Mouse (Mus musculus): ENCODE data around the gene Mink1.
"Not testable (repeated sequence)": the region's sequence is repeated elsewhere in the genome, so short reads cannot be mapped to it uniquely, and the experiment has no call there.

Mink1 gene

DNA sequence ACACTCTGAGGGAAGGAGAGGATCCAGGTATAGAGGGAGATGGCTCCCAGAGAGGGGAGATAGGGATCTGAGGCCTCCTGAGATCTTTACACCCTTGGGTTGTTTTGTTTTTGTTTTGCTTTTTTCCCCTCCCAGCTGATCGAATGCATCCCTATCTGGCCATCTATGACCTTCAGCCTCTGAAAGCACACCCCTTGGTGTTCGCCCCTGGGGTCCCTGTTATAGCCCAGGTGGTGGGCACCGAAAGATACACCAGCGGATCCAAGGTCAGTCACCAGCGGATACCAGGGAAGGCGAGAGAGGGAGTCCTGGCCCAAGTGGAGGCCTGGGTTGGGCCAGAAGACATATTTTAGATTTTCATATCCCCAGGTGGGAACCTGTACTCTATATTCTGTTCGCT lies 21.8 kb upstream of the Mink1 start:
- in situ Hi-C loops (cut with MboI; ENCODE audit: low pct_unique_long_range_greater_than_20kb in 1 of 2, low sequenced_read_pairs in 2 of 2, unreplicated experiment in 1 of 2), result no loop called here

DNA sequence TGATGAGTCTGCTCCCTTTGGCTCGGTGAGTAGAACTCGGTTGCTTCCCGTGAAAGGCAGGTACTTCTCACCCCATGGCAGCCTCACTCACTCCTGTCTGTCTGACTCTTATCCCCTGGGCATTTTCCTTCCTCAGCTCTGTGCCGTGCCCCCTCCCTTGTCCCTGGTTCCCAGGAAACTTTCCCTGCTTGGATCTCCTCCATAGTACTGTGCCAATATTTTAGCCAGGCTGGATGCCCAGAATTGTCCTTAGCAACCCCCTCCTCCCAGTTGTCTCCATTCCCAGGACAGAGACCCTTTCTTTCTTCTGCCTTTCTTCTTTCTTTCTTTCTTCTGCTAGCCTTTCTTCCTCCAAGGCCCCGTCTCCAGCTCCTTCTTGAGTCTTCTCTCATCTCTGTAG lies 21.3 kb upstream of the Mink1 start:
- in situ Hi-C loops (cut with MboI; ENCODE audit: low pct_unique_long_range_greater_than_20kb in 1 of 2, low sequenced_read_pairs in 2 of 2, unreplicated experiment in 1 of 2), result no loop called here

DNA sequence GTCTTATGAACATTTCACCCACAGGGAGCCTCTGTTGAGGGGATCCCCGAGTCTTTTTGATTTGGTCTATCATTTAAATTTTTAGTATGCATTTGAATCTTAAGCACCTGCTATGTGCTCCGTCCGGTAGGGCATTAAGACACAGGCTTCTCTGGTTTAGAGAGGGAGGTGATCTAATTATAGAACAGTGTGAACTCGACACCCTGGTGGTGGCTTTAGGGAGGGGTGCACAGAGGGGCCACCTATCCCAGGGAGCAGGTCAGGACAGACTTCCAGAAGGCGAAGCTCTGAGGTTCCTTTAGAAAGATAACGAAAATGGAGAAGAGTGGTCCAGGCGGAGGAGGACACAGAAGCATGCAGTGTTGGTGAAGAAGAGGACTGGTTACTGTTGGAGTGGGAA lies 18.2 kb upstream of the Mink1 start:
- in situ Hi-C loops (cut with MboI; ENCODE audit: low pct_unique_long_range_greater_than_20kb in 1 of 2, low sequenced_read_pairs in 2 of 2, unreplicated experiment in 1 of 2), result no loop called here

DNA sequence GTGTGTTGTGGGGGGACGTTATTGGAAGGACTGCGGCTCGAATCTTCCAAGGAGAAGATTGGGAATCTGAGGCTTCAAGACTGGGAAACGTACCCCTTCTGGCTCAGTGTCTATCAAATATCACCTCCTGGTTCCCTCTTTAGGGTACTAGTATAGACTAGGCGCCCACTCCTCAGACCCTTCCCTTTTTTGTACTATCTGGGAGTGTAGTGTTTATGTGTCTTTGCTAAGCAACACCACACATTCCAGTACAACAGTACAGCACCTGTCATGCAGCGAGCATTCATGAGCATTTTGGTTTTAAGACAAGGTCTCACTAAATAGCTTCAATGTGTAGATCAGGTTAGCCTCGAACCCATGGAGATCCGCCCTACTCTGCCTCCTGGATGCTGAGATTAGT lies 11.2 kb upstream of the Mink1 start:
- in situ Hi-C loops (cut with MboI; ENCODE audit: low pct_unique_long_range_greater_than_20kb in 1 of 2, low sequenced_read_pairs in 2 of 2, unreplicated experiment in 1 of 2), result no loop called here

DNA sequence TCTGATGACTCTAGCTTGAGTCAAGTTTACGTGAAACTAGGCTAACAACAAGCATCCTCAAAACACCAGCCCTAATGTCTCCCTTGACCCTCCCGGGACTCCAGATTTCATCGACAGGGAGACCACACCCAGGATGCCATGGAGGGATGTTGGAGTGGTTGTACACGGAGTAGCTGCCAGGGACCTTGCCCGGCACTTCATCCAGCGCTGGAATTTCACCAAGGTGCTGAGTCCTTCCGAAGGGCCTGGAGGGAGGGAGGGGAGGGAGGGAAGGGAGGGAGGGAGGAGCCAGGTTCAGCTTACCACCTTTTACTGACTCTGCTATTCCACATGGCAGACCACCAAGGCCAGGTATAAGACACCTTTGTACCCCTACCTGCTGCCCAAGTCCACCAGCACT lies 8.7 kb upstream of the Mink1 start:
- in situ Hi-C loops (cut with MboI; ENCODE audit: low pct_unique_long_range_greater_than_20kb in 1 of 2, low sequenced_read_pairs in 2 of 2, unreplicated experiment in 1 of 2), result no loop called here

DNA sequence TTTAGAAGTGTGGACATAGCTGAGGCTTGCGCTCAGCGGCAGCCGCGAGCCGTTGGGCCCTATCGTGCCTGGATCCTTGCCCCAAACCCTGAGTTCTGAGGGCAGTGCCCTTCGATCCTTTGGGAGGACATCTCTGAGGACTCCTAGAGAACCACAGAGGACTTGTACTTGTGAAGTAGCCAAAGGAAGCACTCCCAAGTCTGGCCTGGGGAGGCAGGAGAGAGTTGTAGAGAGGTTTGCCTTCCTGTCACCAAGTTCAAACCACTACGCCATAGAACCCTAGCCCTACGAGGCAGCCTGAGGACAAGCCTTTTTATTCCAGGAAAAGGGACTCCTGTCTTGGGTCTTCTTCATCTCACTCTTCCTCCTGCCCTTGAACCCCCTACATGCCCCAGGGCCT lies 5.1 kb upstream of the Mink1 start:
- in situ Hi-C loops (cut with MboI; ENCODE audit: low pct_unique_long_range_greater_than_20kb in 1 of 2, low sequenced_read_pairs in 2 of 2, unreplicated experiment in 1 of 2), result no loop called here

DNA sequence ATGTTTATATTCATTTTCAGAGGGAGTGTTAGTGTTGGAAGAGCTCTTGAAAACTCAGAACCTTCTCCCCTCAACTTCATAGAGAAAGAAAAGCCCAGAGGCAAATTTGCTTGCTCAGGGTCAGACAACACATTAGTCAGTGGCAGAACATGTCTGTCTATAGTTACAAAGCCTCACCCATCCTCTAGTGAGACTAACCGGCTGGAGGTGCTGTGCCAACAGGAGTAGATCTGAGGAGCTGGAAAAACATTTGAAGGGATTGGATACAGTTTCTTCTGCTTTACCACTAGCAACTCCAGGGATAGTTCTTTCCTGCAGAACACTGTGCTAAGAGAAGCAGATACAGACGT lies 769 bp upstream of the Mink1 start:
- in situ Hi-C loops (cut with MboI; ENCODE audit: low pct_unique_long_range_greater_than_20kb in 1 of 2, low sequenced_read_pairs in 2 of 2, unreplicated experiment in 1 of 2), result no loop called here

DNA sequence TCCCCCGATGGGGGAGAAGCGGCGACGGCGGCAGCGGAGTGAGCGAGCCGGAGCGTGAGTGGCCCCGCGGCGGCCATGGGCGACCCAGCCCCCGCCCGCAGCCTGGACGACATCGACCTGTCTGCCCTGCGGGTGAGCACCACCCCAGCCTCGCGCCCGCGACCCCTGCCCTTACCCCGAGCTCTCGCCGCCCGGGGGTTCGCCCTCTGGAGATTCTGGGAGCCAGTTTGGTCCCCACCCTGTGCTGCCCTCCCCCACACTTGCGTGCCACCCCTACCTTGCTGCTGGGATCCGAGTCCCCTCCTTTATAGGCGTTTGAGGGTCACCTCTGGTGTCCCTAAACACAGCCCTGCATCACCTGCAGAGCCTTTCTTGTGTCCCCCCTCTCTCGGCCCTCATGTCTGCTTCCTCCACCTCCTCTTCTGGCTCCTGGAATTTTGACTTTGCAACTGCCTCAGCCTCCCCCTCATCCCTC lies 351 bp downstream of the Mink1 start:
- in situ Hi-C loops (cut with MboI; ENCODE audit: low pct_unique_long_range_greater_than_20kb in 1 of 2, low sequenced_read_pairs in 2 of 2, unreplicated experiment in 1 of 2), result no loop called here

DNA sequence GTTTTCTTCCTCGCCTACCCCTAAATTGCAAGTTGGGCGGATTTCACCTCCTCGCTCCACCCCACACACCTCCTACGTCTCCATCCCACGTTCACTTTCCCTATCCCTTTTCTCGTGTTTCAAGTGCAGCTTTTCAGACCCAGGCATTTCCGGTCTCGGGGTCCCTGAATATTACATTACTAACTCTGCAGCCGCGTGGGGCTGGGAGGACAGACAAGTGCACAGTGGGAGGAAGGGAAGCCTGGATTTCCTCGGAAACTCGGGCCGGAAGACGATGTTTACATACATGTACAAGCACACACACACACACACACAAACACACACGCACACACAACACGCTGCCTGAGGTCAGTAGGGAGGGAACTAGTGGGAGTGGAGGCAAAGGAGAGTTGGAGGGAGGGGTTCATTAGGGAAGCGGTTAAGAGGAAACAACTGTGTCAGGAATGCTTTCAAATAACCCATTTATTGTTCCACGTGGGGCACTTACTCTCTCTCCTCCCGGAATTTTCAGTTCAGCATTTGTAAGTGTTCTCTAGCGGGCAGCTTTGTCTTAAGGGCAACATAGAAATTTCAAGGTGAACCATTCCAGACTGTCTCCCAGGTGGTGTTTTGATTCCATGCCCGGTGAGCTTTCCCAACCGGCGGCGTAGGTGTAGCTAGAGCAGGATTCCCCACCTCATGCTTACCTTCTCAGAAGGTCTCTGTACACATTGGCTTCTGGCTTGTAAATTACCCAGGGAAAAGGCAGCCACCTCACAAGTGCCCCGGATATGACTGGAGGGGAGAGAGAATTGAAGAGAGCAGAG lies 992 bp downstream of the Mink1 start:
- in situ Hi-C loops (cut with MboI; ENCODE audit: low pct_unique_long_range_greater_than_20kb in 1 of 2, low sequenced_read_pairs in 2 of 2, unreplicated experiment in 1 of 2), result no loop called here

DNA sequence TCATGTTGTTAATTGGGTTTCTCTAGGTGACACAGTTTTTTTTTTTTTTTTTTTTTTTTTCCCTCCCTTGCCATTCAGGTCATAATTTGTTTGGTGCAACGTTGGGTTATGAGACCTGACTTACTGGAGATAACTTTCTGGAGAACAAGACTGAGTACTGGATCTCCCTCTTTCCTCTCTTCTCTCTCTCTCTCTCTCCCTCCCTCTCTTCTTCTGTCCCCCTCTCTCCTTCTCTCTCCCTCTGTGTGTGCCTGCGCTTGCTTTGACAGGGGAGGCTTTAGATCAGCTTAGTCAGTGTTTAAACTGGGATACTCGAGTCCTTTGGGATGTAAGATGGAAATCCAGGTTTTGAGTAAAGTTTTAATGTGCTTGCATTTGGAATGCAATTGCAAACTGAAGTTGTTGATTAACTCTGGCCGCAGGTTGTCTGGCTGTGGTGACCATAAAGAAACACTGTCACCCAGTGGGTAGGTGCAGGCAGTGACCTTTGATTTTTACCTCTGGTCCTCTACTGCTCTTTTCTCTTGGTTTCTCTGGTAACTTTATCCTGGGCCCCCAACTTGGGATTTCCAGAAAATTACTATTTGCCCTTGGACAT lies 1.7 kb downstream of the Mink1 start:
- in situ Hi-C loops (cut with MboI; ENCODE audit: low pct_unique_long_range_greater_than_20kb in 1 of 2, low sequenced_read_pairs in 2 of 2, unreplicated experiment in 1 of 2), result no loop called here

DNA sequence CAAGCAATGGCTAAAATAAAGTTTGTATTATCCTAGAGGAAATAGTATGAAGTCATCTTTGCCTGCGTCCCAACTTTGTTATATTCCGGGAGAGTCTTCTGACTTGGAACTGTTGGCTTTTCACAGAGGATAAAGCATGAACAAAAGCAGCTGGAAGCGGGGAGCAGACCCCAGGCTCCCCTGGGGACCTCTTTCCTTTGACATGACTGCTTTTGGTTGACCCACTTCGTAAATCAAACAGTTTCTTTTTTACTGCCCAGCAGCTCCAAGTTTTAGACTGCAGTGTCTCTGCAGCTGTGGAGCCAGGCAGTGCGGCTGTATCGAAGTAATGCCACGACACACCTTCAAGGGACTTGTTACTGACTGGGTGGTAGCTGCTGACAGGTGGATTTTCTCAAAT lies 3.9 kb downstream of the Mink1 start:
- in situ Hi-C loops (cut with MboI; ENCODE audit: low pct_unique_long_range_greater_than_20kb in 1 of 2, low sequenced_read_pairs in 2 of 2, unreplicated experiment in 1 of 2), result no loop called here

DNA sequence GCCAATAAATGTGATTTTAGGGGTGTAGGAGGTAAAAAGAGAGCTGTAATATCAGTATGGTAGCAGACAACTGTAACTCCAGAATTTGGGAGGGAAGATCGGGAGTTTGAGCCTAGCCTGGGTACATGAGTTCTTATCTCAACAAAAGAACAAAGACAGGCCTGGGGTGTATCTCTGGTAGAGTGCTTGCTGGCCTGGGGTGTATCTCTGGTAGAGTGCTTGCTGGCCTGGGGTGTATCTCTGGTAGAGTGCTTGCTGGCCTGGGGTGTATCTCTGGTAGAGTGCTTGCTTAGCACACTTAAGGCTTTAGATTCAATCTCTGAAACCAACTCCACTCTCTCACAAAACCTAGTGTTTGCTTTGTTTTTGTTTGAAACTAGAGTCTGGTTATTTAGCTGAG lies 7.9 kb downstream of the Mink1 start:
- in situ Hi-C loops (cut with MboI; ENCODE audit: low pct_unique_long_range_greater_than_20kb in 1 of 2, low sequenced_read_pairs in 2 of 2, unreplicated experiment in 1 of 2), result not testable (repeated sequence)

DNA sequence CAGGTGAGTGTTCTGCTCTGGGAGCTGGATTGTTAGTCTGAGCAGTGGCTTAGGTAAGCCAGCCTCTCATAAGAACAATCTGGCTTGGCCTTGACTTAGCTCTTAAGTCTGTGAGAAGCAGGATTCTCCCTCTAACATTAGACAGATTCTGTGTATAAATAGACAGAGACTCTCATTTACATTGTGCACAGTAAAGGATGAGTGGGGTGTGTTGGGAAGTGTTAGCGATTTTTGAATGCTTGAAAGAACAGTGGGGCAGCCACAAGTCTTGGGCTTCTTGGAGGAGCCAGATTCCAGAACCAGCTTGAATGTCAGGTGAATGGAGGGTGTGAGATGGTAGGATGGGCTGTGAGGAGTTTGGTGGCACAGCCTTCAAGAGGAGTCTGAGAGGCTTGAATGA lies 9.0 kb downstream of the Mink1 start:
- in situ Hi-C loops (cut with MboI; ENCODE audit: low pct_unique_long_range_greater_than_20kb in 1 of 2, low sequenced_read_pairs in 2 of 2, unreplicated experiment in 1 of 2), result no loop called here

DNA sequence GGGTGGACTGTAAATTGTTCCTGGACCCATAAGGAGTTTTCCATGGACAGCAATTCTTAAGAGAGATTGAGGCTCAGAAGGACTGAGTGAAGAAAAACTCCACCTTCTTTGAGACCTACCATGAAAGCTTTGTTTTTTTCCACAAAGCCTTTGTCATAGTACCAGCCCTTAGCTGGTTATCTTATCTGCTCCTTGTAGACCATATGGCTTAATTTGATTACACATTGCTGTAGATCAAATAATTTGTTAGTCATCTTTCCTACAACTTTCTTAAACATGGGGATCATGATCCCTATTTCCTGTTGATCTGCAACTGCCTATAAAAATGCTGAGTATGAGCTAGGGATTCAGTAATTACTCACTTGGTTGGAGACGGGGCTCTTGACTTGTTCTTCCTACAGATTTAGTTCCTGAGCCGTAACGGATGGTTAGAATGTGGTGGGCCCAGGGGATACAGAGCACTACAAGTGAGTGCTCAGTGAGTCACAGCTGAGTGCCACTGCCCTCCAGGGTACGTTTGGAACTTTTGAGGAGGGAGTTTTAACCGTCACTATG lies 9.7 kb downstream of the Mink1 start:
- in situ Hi-C loops (cut with MboI; ENCODE audit: low pct_unique_long_range_greater_than_20kb in 1 of 2, low sequenced_read_pairs in 2 of 2, unreplicated experiment in 1 of 2), result no loop called here

DNA sequence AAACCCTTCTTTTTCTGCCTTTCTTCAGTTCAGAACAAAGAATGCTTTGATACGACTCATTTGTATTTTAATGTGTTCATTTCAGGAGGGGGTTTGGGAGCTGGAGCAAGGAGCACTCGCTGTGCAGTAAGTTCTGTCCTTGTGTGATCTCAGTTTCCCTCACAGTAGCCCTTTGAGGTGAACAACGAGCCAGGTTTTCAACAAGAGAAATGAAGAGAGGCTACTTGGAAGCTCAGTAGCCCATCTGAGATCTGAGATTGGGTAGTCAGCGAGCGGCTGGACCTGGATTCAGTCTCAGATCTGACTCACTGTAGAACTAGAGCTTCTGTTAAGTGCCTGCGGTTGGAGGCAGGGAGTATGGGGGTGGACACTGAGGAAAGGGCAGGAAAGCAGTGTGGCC lies 11.2 kb downstream of the Mink1 start:
- in situ Hi-C loops (cut with MboI; ENCODE audit: low pct_unique_long_range_greater_than_20kb in 1 of 2, low sequenced_read_pairs in 2 of 2, unreplicated experiment in 1 of 2), result no loop called here

DNA sequence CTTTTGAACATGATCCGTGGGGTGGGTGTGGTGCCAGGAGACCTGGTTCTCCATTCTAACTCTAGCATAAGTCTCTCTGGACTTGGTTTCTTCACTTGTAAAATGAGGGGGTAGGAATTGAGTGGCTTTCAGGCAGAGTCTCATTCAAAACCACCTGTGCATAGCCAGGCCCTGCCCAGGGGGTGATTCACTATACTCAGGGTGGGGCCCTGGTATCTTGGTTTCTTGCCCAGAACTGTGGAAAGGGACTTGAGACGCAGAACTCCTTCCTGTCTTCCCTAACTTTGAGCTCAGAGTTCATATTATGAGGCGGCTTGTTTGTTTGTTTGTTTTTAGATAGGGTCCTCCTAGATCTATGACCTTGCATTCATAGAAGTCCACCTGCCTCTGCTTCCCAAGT lies 14.5 kb downstream of the Mink1 start:
- in situ Hi-C loops (cut with MboI; ENCODE audit: low pct_unique_long_range_greater_than_20kb in 1 of 2, low sequenced_read_pairs in 2 of 2, unreplicated experiment in 1 of 2), result no loop called here

DNA sequence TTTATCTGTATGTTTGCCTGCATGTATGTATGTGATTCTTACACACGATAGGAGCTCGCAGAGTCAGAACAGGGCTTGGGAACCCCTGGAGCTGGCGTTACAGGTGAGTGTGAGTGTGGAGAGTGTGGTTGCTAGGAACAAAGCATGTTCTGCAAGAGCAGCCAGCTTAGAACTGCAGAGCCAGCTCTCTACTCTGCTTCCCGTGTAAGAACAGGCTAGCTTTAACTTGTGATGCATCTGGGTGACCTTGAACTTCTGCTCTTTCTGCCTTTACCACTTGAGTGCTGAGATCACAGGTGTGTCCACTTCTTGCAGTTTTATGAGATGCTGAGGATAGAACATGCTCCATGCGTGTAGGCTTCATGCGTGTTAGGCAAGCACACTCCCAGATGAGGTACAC lies 16.3 kb downstream of the Mink1 start:
- in situ Hi-C loops (cut with MboI; ENCODE audit: low pct_unique_long_range_greater_than_20kb in 1 of 2, low sequenced_read_pairs in 2 of 2, unreplicated experiment in 1 of 2), result no loop called here

DNA sequence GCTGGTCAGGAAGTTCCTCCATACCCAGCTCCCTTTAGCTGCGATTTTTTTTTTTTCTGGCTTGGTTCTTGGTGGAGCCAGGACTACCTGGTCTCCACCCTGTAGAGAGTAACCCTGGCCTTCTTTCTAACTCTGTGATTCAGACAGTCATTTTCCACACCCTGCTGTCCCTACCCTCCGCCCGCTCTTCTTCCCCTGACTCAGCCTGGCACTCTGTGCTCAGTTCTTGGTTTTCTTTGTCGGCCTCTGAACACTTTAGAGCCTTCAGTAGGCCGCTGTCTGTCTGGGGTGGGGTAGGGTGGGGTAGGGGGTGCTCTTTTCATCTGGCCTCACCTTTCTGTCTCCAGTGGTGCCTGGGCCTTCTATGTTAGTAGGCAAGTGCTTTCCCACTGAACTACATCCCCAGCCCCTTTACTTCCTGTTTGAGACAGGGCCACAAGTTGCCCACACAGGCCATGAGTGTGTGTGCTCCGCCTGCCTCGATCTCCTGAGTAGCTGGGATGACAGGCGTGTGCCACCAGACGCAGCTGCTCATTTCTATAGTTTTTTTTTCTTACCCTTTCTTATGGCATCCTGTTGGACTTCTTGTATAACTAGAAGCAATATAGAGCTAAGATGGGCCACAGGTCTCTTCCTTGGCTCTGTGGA lies 17.2 kb downstream of the Mink1 start:
- in situ Hi-C loops (cut with MboI; ENCODE audit: low pct_unique_long_range_greater_than_20kb in 1 of 2, low sequenced_read_pairs in 2 of 2, unreplicated experiment in 1 of 2), result no loop called here

DNA sequence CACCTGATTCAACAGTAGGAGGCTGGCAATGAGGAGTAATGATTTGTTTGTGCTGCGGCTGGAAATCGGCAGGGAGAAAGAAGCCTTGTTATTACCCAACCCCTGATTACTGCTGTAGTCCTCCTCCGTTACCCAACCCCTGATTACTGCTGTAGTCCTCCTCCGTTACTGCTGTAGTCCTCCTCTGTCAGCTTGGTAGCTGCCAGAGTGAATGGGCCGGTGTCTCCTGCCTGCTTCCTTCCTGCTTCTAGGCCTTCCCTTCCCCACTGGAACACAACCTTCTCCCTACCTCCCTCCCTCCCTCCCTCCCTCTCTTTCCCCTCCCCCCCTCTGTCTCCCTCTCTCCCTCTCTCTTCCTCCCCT lies 17.7 kb downstream of the Mink1 start:
- in situ Hi-C loops (cut with MboI; ENCODE audit: low pct_unique_long_range_greater_than_20kb in 1 of 2, low sequenced_read_pairs in 2 of 2, unreplicated experiment in 1 of 2), result no loop called here

DNA sequence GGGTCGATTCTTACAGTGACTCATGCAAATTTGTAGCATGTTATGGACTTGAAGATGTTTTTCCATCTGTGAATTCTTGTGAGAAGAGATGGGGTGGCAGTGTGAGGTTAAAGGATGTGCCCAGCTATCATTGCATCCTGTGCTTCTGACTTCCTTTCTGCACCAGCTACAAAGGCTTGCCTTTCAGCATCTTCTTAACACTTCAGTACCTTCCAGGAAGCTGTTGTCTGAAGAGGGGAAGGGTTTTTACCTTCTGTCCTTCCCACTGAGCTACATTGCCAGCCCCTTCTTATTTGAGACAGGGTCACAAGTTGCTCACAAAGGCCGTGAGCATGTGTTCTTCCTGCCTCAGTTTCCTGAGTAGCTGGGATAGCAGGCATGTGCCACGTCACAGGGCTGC lies 18.2 kb downstream of the Mink1 start:
- in situ Hi-C loops (cut with MboI; ENCODE audit: low pct_unique_long_range_greater_than_20kb in 1 of 2, low sequenced_read_pairs in 2 of 2, unreplicated experiment in 1 of 2), result no loop called here
